Mouse (Mus musculus) stomach, postnatal 0 days (tissue): ENCODE data around the gene Zfp367. TPM values are rescaled to one million over a fixed set of nuclear protein-coding genes. Genes with fewer than 3 reads are reported as not detected.

Experiments used
- ATAC-seq: fragments of 200-750 bp; cut with Nextera tagmentation; 2 replicates; pipeline ENCODE4 v1.8.0; 2017; ENCODE audit not compliant: low FRiP score, low TSS enrichment
- DNase-seq: peaks from one replicate; pipeline ENCODE4 v3.0.0-alpha.2; 2016; ENCODE audit warnings: low spot score
- H3K27ac ChIP-seq: fragments of 300-500 bp; sonication (generic); replicated peaks from 2 replicates; pipeline ENCODE4 v1.5.1; 2014; ENCODE audit warnings: mild to moderate bottlenecking, control low read depth
- H3K27me3 ChIP-seq: fragments of 300-500 bp; sonication (generic); 2 replicates; pipeline ENCODE4 v1.6.1; 2014; ENCODE audit warnings: low read length; ENCODE audit not compliant: control insufficient read depth, insufficient read depth
- H3K36me3 ChIP-seq: fragments of 300-500 bp; sonication (generic); 2 replicates; pipeline ENCODE4 v1.6.1; 2014; ENCODE audit warnings: low read length, mixed read lengths; ENCODE audit not compliant: control insufficient read depth, insufficient read depth
- H3K4me1 ChIP-seq: fragments of 300-500 bp; sonication (generic); replicated peaks from 2 replicates; pipeline ENCODE4 v1.6.1; 2014; ENCODE audit warnings: antibody characterized with exemption; ENCODE audit not compliant: control insufficient read depth, insufficient read depth
- H3K4me2 ChIP-seq: fragments of 300-500 bp; sonication (generic); replicated peaks from 2 replicates; pipeline ENCODE4 v1.6.1; 2014; ENCODE audit warnings: low read depth, mild to moderate bottlenecking, control low read depth, moderate library complexity
- H3K4me3 ChIP-seq: fragments of 300-500 bp; sonication (generic); 2 replicates; pipeline ENCODE4 v1.5.1; 2014; ENCODE audit warnings: low read depth, low read length, control low read depth
- H3K9ac ChIP-seq: fragments of 300-500 bp; sonication (generic); 2 replicates; pipeline ENCODE4 v1.6.1; 2014; ENCODE audit warnings: mild to moderate bottlenecking, low read length, control low read depth, mixed read lengths
- H3K9me3 ChIP-seq: fragments of 300-500 bp; sonication (generic); 2 replicates; pipeline ENCODE4 v1.6.1; 2016; ENCODE audit warnings: low read length; ENCODE audit not compliant: control insufficient read depth
- CTCF ChIP-seq: IDR thresholded peaks from 2 replicates; pipeline ENCODE4 v1.5.1; 2016; ENCODE audit warnings: antibody characterized with exemption, low read depth, mild to moderate bottlenecking, moderate library complexity
- EP300 ChIP-seq: optimal IDR thresholded peaks from 2 replicates; pipeline ENCODE3; 2016; ENCODE audit warnings: antibody characterized with exemption
- WGBS: fragments of 180-500 bp; shearing (Covaris S2); extraction: QIAGEN DNeasy Blood & Tissue Kit; methylation state at CpG from one replicate; pipeline ENCODE4 v1.1.7; 2014; 5-methylcytosine and 5-hydroxymethylcytosine counted together
- polyA plus RNA-seq: library from polyadenylated mRNA; unstranded; fragments of >200 nt; fragmentation: Nextera tagmentation; extraction: Ambion mirVana; gene quantifications from 2 replicates; pipeline ENCODE4 v1.2.1, GENCODE M21; 2015

The Zfp367 gene
- polyA plus RNA-seq, 1 experiment from 2014 or later = 10.9 TPM

DNA sequence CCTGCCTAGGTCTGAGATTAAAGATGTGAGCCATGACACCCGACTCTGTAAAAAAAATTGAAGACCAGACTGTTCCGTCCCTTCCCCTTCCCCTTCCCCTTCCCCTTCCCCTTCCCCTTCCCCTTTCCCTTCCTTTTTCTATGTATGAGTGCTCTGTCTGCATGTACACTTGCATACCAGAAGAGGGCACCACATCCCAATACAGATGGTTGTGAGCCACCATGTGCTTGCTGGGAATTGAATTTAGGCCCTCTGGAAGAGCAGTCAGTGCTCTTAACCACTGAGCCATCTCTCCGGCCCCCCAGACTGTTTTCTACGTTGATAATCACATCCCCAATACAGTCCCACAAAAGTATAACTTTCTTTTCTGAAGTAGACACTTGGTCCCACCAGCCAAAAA is 27.3 kb upstream of the Zfp367 start:
- no peak for DNase-seq
- no peak overlapping the region for H3K4me3 ChIP-seq
- H3K4me1 ChIP-seq = no peaks in the 10 kb centered on the region
- no peak overlapping the region for H3K4me2 ChIP-seq
- no peak overlapping the region for H3K27ac ChIP-seq
- no peak overlapping the region for H3K9ac ChIP-seq
- ATAC-seq = no peak
- TF ChIP-seq CTCF = peak; percentile 55
- no peak for TF ChIP-seq EP300
- WGBS = 90% methylated on average over 4 of the region's 4 CpGs
- no peaks in the 10 kb centered on the region for H3K27me3 ChIP-seq
- peaks cover 5% of the 10 kb centered on the region; the same call in 1 of the 2 replicates for H3K36me3 ChIP-seq
- no peaks in the 10 kb centered on the region for H3K9me3 ChIP-seq

DNA sequence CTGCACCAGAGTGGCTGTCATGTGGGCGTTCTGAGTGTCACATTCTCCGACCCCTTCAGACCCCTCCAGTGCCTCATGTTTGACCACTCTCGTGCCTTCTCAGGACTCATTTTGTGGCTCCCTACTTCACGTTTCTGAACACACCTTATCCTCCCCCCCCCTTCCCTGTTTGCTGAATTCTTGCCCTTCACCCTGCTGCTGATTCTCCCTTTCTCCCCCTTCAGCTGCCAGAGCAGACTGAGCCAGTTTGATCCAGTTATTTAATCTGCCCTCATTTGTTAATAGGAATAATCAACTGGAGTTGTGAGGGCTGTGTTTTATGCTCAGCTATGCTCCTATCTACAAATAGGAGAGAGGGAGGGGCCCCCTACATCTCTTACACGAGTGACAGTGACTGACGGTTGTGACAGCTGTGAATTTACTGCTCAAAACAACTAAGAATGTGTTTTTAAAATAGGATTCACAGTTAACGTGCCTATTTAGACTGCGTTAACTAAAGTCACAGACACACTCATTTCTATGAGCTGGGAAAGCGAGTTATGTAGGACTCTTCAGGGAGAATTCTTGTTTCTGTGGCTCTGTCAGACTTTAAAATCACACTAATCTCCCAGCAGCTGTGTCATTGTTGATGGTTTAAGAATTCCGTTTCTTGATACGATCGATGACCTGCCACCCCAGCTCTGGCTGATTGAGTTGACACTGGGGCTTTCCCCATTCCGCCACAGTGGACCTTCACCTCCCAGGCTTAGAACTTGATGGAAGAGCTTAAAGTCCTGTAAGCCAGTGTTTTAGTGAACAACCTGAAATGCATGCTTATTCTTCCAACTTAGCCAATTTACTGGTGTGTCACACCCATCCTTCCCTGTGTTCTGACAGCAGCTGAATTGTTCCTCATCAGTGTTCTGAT is 26.0 kb upstream of the Zfp367 start:
- H3K27me3 ChIP-seq = no peaks in the 10 kb centered on the region
- peaks cover 5% of the 10 kb centered on the region for H3K36me3 ChIP-seq
- no peaks in the 10 kb centered on the region for H3K4me1 ChIP-seq
- H3K4me3 ChIP-seq = no peak overlapping the region
- no peak for DNase-seq
- no peak overlapping the region for H3K9ac ChIP-seq
- ATAC-seq = peak; percentile 24; the same call in 1 of the 2 replicates
- no peak for TF ChIP-seq CTCF
- TF ChIP-seq EP300 = no peak
- no peak overlapping the region for H3K27ac ChIP-seq
- no peaks in the 10 kb centered on the region for H3K9me3 ChIP-seq
- H3K4me2 ChIP-seq = no peak overlapping the region
- WGBS = 74% methylated on average over 13 of the region's 13 CpGs

DNA sequence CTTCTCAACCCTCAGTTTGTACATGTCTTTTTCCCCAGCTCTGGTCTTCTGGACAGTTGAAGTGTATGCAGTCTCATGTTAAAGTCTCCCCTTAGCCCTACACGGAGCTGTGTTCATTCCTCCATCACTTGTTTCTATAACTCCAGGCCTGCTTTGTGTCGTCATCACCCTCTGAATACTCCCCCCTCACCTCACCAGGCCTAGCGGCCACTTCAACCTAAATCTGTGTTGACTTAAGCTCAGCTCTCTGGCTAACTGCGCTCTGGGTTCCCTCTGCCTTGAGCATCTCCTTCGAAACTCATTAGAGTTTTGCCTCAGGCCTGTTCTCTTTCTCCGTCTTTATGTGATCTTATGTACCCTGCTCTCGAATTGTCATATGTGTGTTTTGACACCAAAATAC is 25.0 kb upstream of the Zfp367 start:
- TF ChIP-seq CTCF = no peak
- WGBS = 73% methylated on average over 7 of the region's 7 CpGs
- H3K4me1 ChIP-seq = no peaks in the 10 kb centered on the region
- no peaks in the 10 kb centered on the region for H3K9me3 ChIP-seq
- no peaks in the 10 kb centered on the region for H3K27me3 ChIP-seq
- no peak for DNase-seq
- H3K9ac ChIP-seq = no peak overlapping the region
- peaks cover 5% of the 10 kb centered on the region for H3K36me3 ChIP-seq
- H3K4me3 ChIP-seq = no peak overlapping the region
- H3K27ac ChIP-seq = no peak overlapping the region
- no peak overlapping the region for H3K4me2 ChIP-seq
- no peak for ATAC-seq

DNA sequence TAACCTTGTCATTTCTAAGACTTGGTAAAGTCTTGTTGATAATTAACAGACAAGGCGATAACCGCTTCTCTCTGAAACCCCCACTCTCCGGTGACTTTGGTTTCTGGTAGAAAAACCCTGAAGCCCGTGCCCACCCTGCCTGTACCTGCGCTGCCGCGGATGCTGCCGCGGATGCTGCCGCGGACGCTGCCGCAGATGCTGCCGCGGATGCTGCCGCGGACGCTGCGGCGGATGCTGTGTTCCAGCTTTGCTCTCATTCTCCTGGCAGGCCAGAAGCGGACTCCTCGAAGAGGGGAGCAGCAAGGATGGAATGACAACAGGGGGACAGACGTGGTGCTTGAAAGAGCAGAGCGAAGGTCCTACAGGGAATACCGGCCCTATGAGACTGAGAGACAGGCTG is 16.7 kb upstream of the Zfp367 start:
- DNase-seq (no peak), ATAC-seq (no peak)
- Histone ChIP-seq H3K4me2 (no peak overlapping the region), H3K9ac (no peak overlapping the region), H3K27me3 (no peaks in the 10 kb centered on the region), H3K4me3 (no peak overlapping the region), H3K4me1 (no peaks in the 10 kb centered on the region), H3K36me3 (peaks cover 10% of the 10 kb centered on the region; the same call in 1 of the 2 replicates), H3K27ac (no peak overlapping the region), H3K9me3 (peaks cover 4% of the 10 kb centered on the region; the same call in 1 of the 2 replicates)
- WGBS = 97% methylated on average over 25 of the region's 25 CpGs
- TF ChIP-seq CTCF (no peak), EP300 (no peak)

DNA sequence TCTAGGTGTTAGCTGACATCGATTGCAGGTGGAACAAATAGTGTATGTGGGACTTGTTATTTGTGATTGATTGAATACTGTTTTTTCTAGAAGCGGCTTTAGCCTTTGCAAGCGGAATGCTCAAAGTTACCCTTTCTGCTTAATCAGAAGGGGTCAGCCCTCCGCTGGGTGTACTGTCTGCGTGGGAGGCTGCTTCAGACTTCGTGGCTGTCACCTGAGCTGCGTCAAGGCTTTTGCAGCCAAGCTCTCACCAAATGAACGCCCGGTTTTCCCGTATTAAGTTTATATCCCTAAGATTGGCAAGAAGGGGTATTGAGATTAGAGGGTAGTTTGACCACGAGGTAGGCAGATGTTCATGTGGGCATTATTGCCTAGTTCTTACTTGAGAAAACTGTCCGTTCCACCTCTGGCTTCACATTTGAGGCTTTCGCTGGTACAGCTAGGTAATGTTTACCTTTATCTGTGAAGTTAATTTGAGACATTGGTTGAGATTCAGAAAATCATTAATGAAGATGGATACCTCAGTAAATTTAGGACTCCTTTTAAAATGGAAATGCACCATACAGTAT is 10.2 kb upstream of the Zfp367 start:
- no peaks in the 10 kb centered on the region for H3K9me3 ChIP-seq
- H3K4me1 ChIP-seq = peaks cover 4% of the 10 kb centered on the region; the same call in 1 of the 2 replicates
- H3K27me3 ChIP-seq = no peaks in the 10 kb centered on the region
- TF ChIP-seq CTCF (no peak), EP300 (no peak)
- no peaks in the 10 kb centered on the region for H3K36me3 ChIP-seq
- 47% methylated on average over 13 of the region's 13 CpGs for WGBS
- H3K27ac ChIP-seq = no peak overlapping the region
- H3K4me3 ChIP-seq = peak overlapping the region; percentile 81
- DNase-seq (no peak), ATAC-seq (no peak)
- peak overlapping the region; percentile 96 for H3K4me2 ChIP-seq
- H3K9ac ChIP-seq = peak overlapping the region; percentile 86; the same call in 1 of the 2 replicates

DNA sequence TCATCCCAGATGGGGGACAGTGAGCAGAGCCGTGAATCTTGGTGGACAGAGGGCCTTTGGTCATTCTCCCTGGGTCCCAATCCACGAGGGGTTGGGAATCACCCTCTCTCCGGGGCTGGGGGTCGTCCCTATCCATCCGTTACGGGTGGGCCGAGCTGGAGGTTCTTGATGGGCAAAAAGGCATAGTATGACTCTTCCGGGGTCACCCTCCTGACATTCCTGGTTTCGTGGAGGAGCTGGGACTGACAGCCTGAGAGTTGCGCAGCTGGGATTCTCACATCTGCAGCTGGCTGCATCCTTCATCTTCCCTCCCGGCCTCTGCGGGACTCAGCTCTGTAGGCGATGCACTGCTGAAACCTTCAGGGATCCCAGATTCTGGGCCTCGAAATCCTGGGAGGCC is 9.6 kb upstream of the Zfp367 start:
- no peaks in the 10 kb centered on the region for H3K9me3 ChIP-seq
- TF ChIP-seq CTCF = no peak
- TF ChIP-seq EP300 = no peak
- 6% methylated on average over 14 of the region's 14 CpGs for WGBS
- peaks cover 4% of the 10 kb centered on the region; the same call in 1 of the 2 replicates for H3K4me1 ChIP-seq
- peak overlapping the region; percentile 81 for H3K4me3 ChIP-seq
- no peaks in the 10 kb centered on the region for H3K27me3 ChIP-seq
- no peak for DNase-seq
- H3K36me3 ChIP-seq = no peaks in the 10 kb centered on the region
- H3K4me2 ChIP-seq = peak overlapping the region; percentile 96
- ATAC-seq = no peak
- H3K9ac ChIP-seq = peak overlapping the region; percentile 86
- H3K27ac ChIP-seq = no peak overlapping the region
